Mouse (Mus musculus): ENCODE measurements around the gene Rtn4r.

DNA sequence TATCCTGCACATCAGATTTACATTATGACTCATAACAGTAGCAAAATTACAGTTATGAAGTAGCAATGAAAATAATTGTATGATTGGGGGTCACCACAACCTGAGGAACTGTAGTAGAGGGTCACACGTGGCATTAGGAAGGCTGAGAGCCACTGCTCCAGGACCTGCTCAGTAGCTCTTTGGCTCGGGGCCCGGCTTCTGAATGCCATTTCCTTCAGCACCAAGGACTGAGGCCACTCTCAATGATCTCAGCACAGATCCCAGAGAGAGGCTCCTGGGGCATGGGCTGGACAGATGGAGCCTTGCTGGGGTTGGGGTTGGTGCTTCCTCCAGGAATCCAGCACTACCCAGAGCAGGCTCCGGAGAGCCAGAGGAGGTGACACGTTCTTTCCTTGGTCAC, 40.3 kb upstream of the Rtn4r start:
- TF ChIP-seq CTCF (IDR thresholded peaks at IDR 0.05; ENCODE audit: low read depth, low read length) = no peak
- TF ChIP-seq POLR2A (IDR thresholded peaks at IDR 0.05; ENCODE audit: borderline replicate concordance, low read depth, low read length) = no peak
